Mouse (Mus musculus): ENCODE results near the gene Taf15. TPM values are rescaled to one million over a fixed set of nuclear protein-coding genes. Genes with fewer than 3 reads are reported as not detected.

Taf15 gene
- polyA plus RNA-seq, 1 experiment = 6.1 TPM

GRCm38 (mm10) chr11:83534143-83534542 is 61.3 kb downstream of the Taf15 start:
- Histone ChIP-seq H3K27ac (ENCODE audit: insufficient read depth, low read depth, low read length) (peak overlapping the region; percentile 25), H3K4me3 (ENCODE audit: low read depth, low read length) (peak overlapping the region; percentile 36), H3K27me3 (ENCODE audit: control insufficient read depth, insufficient read depth, low read length) (no peaks in the 10 kb centered on the region), H3K36me3 (ENCODE audit: control insufficient read depth, insufficient read depth, low read length) (no peaks in the 10 kb centered on the region), H3K4me1 (ENCODE audit: control insufficient read depth, insufficient read depth, insufficient read length, low read length) (peaks cover 10% of the 10 kb centered on the region)
- WGBS = 64% methylated on average over 8 of the region's 8 CpGs
- TF ChIP-seq POLR2A (IDR thresholded peaks at IDR 0.05; ENCODE audit: low read depth, low read length) (no peak), CTCF (IDR thresholded peaks at IDR 0.05; ENCODE audit: extremely low read depth, insufficient read length, insufficient replicate concordance, low read depth, low read length) (no peak)

GRCm38 (mm10) chr11:83534609-83535423 is 61.9 kb downstream of the Taf15 start:
- no peak for TF ChIP-seq CTCF (IDR thresholded peaks at IDR 0.05; ENCODE audit: extremely low read depth, insufficient read length, insufficient replicate concordance, low read depth, low read length)
- no peak for TF ChIP-seq POLR2A (IDR thresholded peaks at IDR 0.05; ENCODE audit: low read depth, low read length)
- peaks cover 10% of the 10 kb centered on the region for H3K4me1 ChIP-seq (ENCODE audit: control insufficient read depth, insufficient read depth, insufficient read length, low read length)
- H3K27ac ChIP-seq (ENCODE audit: insufficient read depth, low read depth, low read length) = peak overlapping the region; percentile 25
- no peaks in the 10 kb centered on the region for H3K36me3 ChIP-seq (ENCODE audit: control insufficient read depth, insufficient read depth, low read length)
- H3K4me3 ChIP-seq (ENCODE audit: low read depth, low read length) = peak overlapping the region; percentile 36
- 27% methylated on average over 13 of the region's 13 CpGs for WGBS
- no peaks in the 10 kb centered on the region for H3K27me3 ChIP-seq (ENCODE audit: control insufficient read depth, insufficient read depth, low read length)

GRCm38 (mm10) chr11:83536831-83537230 is 63.9 kb downstream of the Taf15 start:
- H3K27me3 ChIP-seq (ENCODE audit: control insufficient read depth, insufficient read depth, low read length) = no peaks in the 10 kb centered on the region
- peaks cover 10% of the 10 kb centered on the region for H3K4me1 ChIP-seq (ENCODE audit: control insufficient read depth, insufficient read depth, insufficient read length, low read length)
- H3K36me3 ChIP-seq (ENCODE audit: control insufficient read depth, insufficient read depth, low read length) = no peaks in the 10 kb centered on the region
- no peak overlapping the region for H3K27ac ChIP-seq (ENCODE audit: insufficient read depth, low read depth, low read length)
- no peak overlapping the region for H3K4me3 ChIP-seq (ENCODE audit: low read depth, low read length)
- WGBS = 65% methylated on average over 3 of the region's 3 CpGs
- TF ChIP-seq POLR2A (IDR thresholded peaks at IDR 0.05; ENCODE audit: low read depth, low read length) (no peak), CTCF (IDR thresholded peaks at IDR 0.05; ENCODE audit: extremely low read depth, insufficient read length, insufficient replicate concordance, low read depth, low read length) (no peak)

GRCm38 (mm10) chr11:83538705-83539314 is 65.9 kb downstream of the Taf15 start:
- no peak overlapping the region for H3K4me3 ChIP-seq (ENCODE audit: low read depth, low read length)
- TF ChIP-seq POLR2A (IDR thresholded peaks at IDR 0.05; ENCODE audit: low read depth, low read length) (no peak), CTCF (IDR thresholded peaks at IDR 0.05; ENCODE audit: extremely low read depth, insufficient read length, insufficient replicate concordance, low read depth, low read length) (no peak)
- H3K4me1 ChIP-seq (ENCODE audit: control insufficient read depth, insufficient read depth, insufficient read length, low read length) = peaks cover 10% of the 10 kb centered on the region
- no peak overlapping the region for H3K27ac ChIP-seq (ENCODE audit: insufficient read depth, low read depth, low read length)
- no peaks in the 10 kb centered on the region for H3K27me3 ChIP-seq (ENCODE audit: control insufficient read depth, insufficient read depth, low read length)
- WGBS = 65% methylated on average over 3 of the region's 3 CpGs
- no peaks in the 10 kb centered on the region for H3K36me3 ChIP-seq (ENCODE audit: control insufficient read depth, insufficient read depth, low read length)

GRCm38 (mm10) chr11:83540931-83541330 is 68.0 kb downstream of the Taf15 start:
- 88% methylated on average over 2 of the region's 2 CpGs for WGBS
- Histone ChIP-seq H3K4me1 (ENCODE audit: control insufficient read depth, insufficient read depth, insufficient read length, low read length) (no peaks in the 10 kb centered on the region), H3K27ac (ENCODE audit: insufficient read depth, low read depth, low read length) (no peak overlapping the region), H3K4me3 (ENCODE audit: low read depth, low read length) (no peak overlapping the region), H3K27me3 (ENCODE audit: control insufficient read depth, insufficient read depth, low read length) (no peaks in the 10 kb centered on the region), H3K36me3 (ENCODE audit: control insufficient read depth, insufficient read depth, low read length) (no peaks in the 10 kb centered on the region)
- TF ChIP-seq POLR2A (IDR thresholded peaks at IDR 0.05; ENCODE audit: low read depth, low read length) (no peak), CTCF (IDR thresholded peaks at IDR 0.05; ENCODE audit: extremely low read depth, insufficient read length, insufficient replicate concordance, low read depth, low read length) (no peak)

GRCm38 (mm10) chr11:83541415-83541814 is 68.5 kb downstream of the Taf15 start:
- no peaks in the 10 kb centered on the region for H3K36me3 ChIP-seq (ENCODE audit: control insufficient read depth, insufficient read depth, low read length)
- no peak overlapping the region for H3K4me3 ChIP-seq (ENCODE audit: low read depth, low read length)
- H3K27ac ChIP-seq (ENCODE audit: insufficient read depth, low read depth, low read length) = no peak overlapping the region
- H3K27me3 ChIP-seq (ENCODE audit: control insufficient read depth, insufficient read depth, low read length) = no peaks in the 10 kb centered on the region
- TF ChIP-seq CTCF (IDR thresholded peaks at IDR 0.05; ENCODE audit: extremely low read depth, insufficient read length, insufficient replicate concordance, low read depth, low read length) = no peak
- no peak for TF ChIP-seq POLR2A (IDR thresholded peaks at IDR 0.05; ENCODE audit: low read depth, low read length)
- H3K4me1 ChIP-seq (ENCODE audit: control insufficient read depth, insufficient read depth, insufficient read length, low read length) = no peaks in the 10 kb centered on the region
- WGBS = 88% methylated on average over 3 of the region's 3 CpGs

GRCm38 (mm10) chr11:83544214-83544613 is 71.3 kb downstream of the Taf15 start:
- TF ChIP-seq POLR2A (IDR thresholded peaks at IDR 0.05; ENCODE audit: low read depth, low read length) (no peak), CTCF (IDR thresholded peaks at IDR 0.05; ENCODE audit: extremely low read depth, insufficient read length, insufficient replicate concordance, low read depth, low read length) (no peak)
- H3K27me3 ChIP-seq (ENCODE audit: control insufficient read depth, insufficient read depth, low read length) = no peaks in the 10 kb centered on the region
- WGBS = 69% methylated on average over 3 of the region's 3 CpGs
- no peak overlapping the region for H3K4me3 ChIP-seq (ENCODE audit: low read depth, low read length)
- no peaks in the 10 kb centered on the region for H3K4me1 ChIP-seq (ENCODE audit: control insufficient read depth, insufficient read depth, insufficient read length, low read length)
- no peaks in the 10 kb centered on the region for H3K36me3 ChIP-seq (ENCODE audit: control insufficient read depth, insufficient read depth, low read length)
- no peak overlapping the region for H3K27ac ChIP-seq (ENCODE audit: insufficient read depth, low read depth, low read length)

Measured in small intestine, adult 2 months (tissue).